Mouse (Mus musculus) limb, embryonic 11.5 days (tissue): Measurements from ENCODE around the gene Spem2. TPM values are rescaled to one million over a fixed set of nuclear protein-coding genes. Genes with fewer than 3 reads are reported as not detected.
A peak's percentile ranks its signal among the peaks of the same experiment; 100 is the strongest.

Experiments
- ATAC-seq: fragments of 200-750 bp; cut with Nextera tagmentation; 2 replicates; pipeline ENCODE4 v1.8.0; 2017; ENCODE audit warnings: low read depth; ENCODE audit not compliant: insufficient number of reproducible peaks, low FRiP score, low TSS enrichment
- DNase-seq: peaks from one replicate; pipeline ENCODE4 v3.0.0-alpha.2; 2015; ENCODE audit warnings: low spot score
- H3K27ac ChIP-seq: fragments of 300-500 bp; sonication (generic); replicated peaks from 2 replicates; pipeline ENCODE4 v1.5.1; 2014; ENCODE audit warnings: low read depth, mild to moderate bottlenecking, low read length
- H3K27me3 ChIP-seq: fragments of 300-500 bp; sonication (generic); 2 replicates; pipeline ENCODE4 v1.6.1; 2014; ENCODE audit warnings: mild to moderate bottlenecking, low read length, mixed read lengths; ENCODE audit not compliant: control insufficient read depth, insufficient read depth
- H3K36me3 ChIP-seq: fragments of 300-500 bp; sonication (generic); 2 replicates; pipeline ENCODE4 v1.6.1; 2014; ENCODE audit warnings: mild to moderate bottlenecking, low read length, moderate library complexity, mixed read lengths; ENCODE audit not compliant: control insufficient read depth, insufficient read depth
- H3K4me1 ChIP-seq: fragments of 300-500 bp; sonication (generic); 2 replicates; pipeline ENCODE4 v1.6.1; 2014; ENCODE audit warnings: low read length, mixed read lengths; ENCODE audit not compliant: control insufficient read depth, insufficient read depth
- H3K4me2 ChIP-seq: fragments of 300-500 bp; sonication (generic); 2 replicates; pipeline ENCODE4 v1.6.1; 2014; ENCODE audit warnings: low read depth, mild to moderate bottlenecking, moderate library complexity; ENCODE audit not compliant: severe bottlenecking
- H3K4me3 ChIP-seq: fragments of 300-500 bp; sonication (generic); 2 replicates; pipeline ENCODE4 v1.5.1; 2014; ENCODE audit warnings: low read depth, low read length
- H3K9ac ChIP-seq: fragments of 300-500 bp; sonication (generic); 2 replicates; pipeline ENCODE4 v1.6.1; 2014; ENCODE audit warnings: mild to moderate bottlenecking, low read length
- H3K9me3 ChIP-seq: fragments of 300-500 bp; sonication (generic); 2 replicates; pipeline ENCODE4 v1.6.1; 2016; ENCODE audit warnings: low read length; ENCODE audit not compliant: control insufficient read depth
- WGBS: fragments of 180-500 bp; shearing (Covaris S2); extraction: QIAGEN DNeasy Blood & Tissue Kit; methylation state at CpG from one replicate; pipeline ENCODE4 v1.1.7; 2014; 5-methylcytosine and 5-hydroxymethylcytosine counted together
- polyA plus RNA-seq: library from polyadenylated mRNA; unstranded; fragments of >200 nt; fragmentation: Nextera tagmentation; extraction: Ambion mirVana; gene quantifications from 2 replicates; pipeline ENCODE4 v1.2.1, GENCODE M21; 2014

Gene Spem2
- polyA plus RNA-seq, 1 experiment from 2014 or later, result not detected

DNA sequence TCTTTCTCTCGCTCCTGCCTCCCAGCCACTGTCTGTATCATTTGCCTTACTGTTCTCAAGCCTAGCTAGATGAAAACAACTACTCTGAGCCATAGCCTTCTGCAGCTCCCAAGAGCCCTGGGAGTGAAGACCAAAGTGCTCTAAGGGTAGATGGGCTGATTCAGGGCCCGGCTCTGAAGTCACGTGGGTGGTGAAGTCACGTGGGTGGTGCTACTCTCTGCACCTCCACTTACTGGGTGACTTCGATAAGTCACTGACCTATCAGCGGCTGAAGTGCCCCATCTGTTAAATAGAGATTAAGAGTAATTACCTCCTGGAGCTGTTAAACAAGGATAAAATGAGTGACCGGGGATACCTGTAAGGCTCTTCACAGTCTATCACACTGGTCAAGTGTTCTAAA, 35.7 kb upstream of the Spem2 start:
- 73% methylated on average over 7 of the region's 7 CpGs for WGBS

DNA sequence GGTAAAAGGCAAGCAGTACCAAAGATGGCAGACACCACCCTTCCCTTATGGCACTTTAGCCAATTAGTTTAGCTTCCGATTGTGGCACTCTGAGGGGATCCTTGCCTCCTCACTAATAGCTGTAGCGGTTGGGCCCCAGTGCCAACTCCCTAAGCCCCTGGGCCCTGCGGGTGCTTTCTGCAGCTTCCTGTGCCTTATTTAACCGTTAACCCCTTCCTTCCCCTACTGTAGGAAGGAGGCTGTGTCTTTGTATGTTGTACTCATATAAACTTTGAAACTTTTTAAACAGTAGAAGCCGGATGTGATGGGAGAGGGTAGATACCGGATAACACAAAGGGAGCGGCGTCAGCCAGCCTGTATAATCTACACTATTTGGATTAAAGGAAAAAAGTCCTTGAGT, 32.5 kb upstream of the Spem2 start:
- H3K9me3 ChIP-seq, result no peaks in the 10 kb centered on the region
- peaks cover 15% of the 10 kb centered on the region for H3K36me3 ChIP-seq
- H3K4me1 ChIP-seq, result peaks cover 11% of the 10 kb centered on the region
- H3K4me3 ChIP-seq, result no peak overlapping the region
- no peaks in the 10 kb centered on the region for H3K27me3 ChIP-seq
- 77% methylated on average over 8 of the region's 8 CpGs for WGBS
- no peak for DNase-seq
- H3K27ac ChIP-seq, result no peak overlapping the region
- ATAC-seq, result no peak
- no peak overlapping the region for H3K4me2 ChIP-seq
- H3K9ac ChIP-seq, result no peak overlapping the region

More for the DNA sequence above, 35.7 kb upstream of the Spem2 start:
- no peak overlapping the region for H3K4me2 ChIP-seq
- peaks cover 14% of the 10 kb centered on the region for H3K27me3 ChIP-seq
- no peaks in the 10 kb centered on the region for H3K4me1 ChIP-seq
- ATAC-seq (no peak), DNase-seq (no peak)
- H3K9ac ChIP-seq, result no peak overlapping the region
- no peak overlapping the region for H3K27ac ChIP-seq
- no peaks in the 10 kb centered on the region for H3K9me3 ChIP-seq
- H3K4me3 ChIP-seq, result no peak overlapping the region
- peaks cover 15% of the 10 kb centered on the region for H3K36me3 ChIP-seq

DNA sequence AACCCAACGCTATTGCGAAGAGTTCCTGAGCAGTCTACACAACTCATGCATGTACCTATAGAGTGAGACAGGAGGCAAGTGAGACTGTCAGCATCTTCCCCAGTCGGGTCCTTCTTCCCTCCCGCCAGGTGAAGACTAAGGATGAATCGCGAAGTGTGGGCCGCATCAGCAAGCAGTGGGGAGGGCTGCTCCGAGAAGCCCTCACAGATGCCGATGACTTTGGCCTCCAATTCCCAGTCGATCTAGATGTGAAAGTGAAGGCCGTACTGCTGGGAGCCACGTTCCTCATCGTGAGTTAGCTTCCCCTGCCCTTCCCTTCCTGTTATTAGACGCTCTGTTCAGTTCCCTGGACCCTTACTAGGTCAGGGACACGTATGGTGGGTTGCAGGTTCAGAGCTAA, 31.6 kb upstream of the Spem2 start:
- no peak overlapping the region for H3K9ac ChIP-seq
- H3K4me3 ChIP-seq, result no peak overlapping the region
- no peaks in the 10 kb centered on the region for H3K9me3 ChIP-seq
- peaks cover 15% of the 10 kb centered on the region for H3K36me3 ChIP-seq
- H3K27ac ChIP-seq, result no peak overlapping the region
- H3K4me2 ChIP-seq, result no peak overlapping the region
- peaks cover 11% of the 10 kb centered on the region for H3K4me1 ChIP-seq
- ATAC-seq (no peak), DNase-seq (no peak)
- 94% methylated on average over 15 of the region's 15 CpGs for WGBS
- H3K27me3 ChIP-seq, result no peaks in the 10 kb centered on the region

DNA sequence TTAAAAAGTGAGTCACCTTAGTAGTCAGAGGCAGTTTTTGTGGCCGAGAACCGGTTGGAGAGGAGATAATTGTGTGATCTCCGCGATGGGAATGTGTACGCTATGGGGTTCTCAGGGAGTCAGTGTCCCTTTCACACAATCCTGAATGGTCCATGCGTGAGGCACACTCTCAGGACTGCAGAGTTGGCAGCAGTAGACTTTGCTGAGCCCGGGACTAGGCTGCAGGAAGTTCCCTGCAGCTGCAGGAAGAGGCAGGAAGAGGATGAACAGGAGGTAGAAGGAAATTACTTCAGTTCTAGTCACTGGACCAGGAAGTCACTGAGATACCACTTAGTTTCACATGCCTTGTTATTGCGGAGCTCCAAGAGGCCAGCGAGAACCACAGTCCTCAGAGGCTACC, 30.9 kb upstream of the Spem2 start:
- Histone ChIP-seq H3K27ac (no peak overlapping the region), H3K4me2 (0 out of 2 replicates have a peak overlapping the region, but pooled peaks have one; percentile 10), H3K36me3 (peaks cover 15% of the 10 kb centered on the region), H3K27me3 (no peaks in the 10 kb centered on the region), H3K4me1 (peaks cover 11% of the 10 kb centered on the region), H3K9ac (no peak overlapping the region), H3K4me3 (no peak overlapping the region), H3K9me3 (no peaks in the 10 kb centered on the region)
- 91% methylated on average over 9 of the region's 9 CpGs for WGBS
- DNase-seq, result no peak
- no peak for ATAC-seq

DNA sequence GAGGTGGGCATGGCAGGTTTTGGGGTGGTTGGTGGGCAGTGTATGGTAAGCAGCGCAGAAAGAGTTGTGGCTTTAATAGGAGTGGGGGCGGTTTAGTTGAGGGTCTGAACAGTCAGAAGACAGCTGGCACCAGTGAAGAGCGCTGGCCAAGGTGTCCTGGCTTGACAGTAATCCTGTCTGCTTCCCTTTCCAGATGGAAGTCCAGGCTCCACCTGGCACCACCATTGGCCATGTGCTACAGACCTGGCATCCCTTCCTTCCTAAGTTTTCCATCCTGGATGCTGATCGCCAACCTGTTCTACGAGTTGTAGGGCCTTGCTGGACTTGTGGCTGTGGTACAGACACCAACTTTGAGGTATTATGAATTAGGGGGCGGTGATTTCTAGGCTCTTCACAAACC, 29.8 kb upstream of the Spem2 start:
- H3K9ac ChIP-seq, result no peak overlapping the region
- 94% methylated on average over 6 of the region's 6 CpGs for WGBS
- H3K4me1 ChIP-seq, result peaks cover 11% of the 10 kb centered on the region
- H3K4me3 ChIP-seq, result no peak overlapping the region
- H3K27me3 ChIP-seq, result no peaks in the 10 kb centered on the region
- peaks cover 15% of the 10 kb centered on the region for H3K36me3 ChIP-seq
- no peaks in the 10 kb centered on the region for H3K9me3 ChIP-seq
- no peak overlapping the region; the same call in 1 of the 2 replicates for H3K4me2 ChIP-seq
- no peak for DNase-seq
- no peak overlapping the region for H3K27ac ChIP-seq
- no peak for ATAC-seq

DNA sequence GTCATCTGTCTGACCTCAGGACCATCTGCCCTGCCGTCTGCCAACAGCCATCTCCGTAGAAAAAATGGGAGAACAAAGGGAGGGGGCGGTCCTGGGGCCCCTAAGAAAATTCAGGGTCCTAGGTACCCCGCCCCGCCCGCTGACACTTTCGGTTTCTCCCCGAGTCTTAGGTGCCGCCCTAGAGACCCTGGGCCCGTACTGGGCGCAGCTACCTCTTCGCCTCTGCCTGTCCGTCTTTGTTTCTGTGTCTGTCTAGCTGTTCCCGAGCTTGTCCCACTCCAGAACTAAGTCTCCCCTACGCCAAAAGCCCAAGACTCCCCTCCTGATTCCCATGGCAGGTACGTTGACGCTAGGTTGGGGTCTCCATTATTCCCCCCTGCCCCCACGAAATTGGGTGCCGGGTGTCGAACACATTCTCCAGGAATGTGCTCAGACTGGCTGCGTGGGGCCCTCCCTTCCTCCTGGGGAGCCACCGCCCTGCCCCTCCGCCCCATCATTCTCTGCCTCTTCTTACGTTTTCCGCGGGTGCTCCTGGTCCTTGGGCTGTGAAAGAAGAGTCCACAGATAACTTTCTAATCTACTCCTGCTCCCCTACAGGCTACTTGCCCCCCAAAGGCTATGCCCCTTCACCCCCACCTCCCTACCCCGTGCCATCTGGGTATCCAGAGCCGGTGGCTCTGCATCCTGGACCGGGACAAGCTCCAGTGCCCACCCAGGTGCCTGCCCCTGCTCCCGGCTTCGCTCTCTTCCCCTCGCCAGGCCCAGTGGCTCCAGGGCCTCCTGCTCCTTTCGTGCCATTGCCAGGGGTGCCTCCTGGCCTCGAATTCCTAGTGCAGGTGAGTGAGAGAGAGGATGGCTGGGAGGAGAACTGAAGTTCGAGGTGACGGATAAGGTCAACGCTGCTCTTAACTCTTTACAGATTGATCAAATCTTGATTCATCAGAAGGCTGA, 28.7 kb upstream of the Spem2 start:
- peaks cover 11% of the 10 kb centered on the region for H3K4me1 ChIP-seq
- peak overlapping the region; percentile 74 for H3K4me3 ChIP-seq
- WGBS, result 11% methylated on average over 37 of the region's 37 CpGs
- no peaks in the 10 kb centered on the region for H3K9me3 ChIP-seq
- H3K27ac ChIP-seq, result peak overlapping the region; percentile 97
- H3K9ac ChIP-seq, result peak overlapping the region; percentile 70
- H3K4me2 ChIP-seq, result peak overlapping the region; percentile 75
- ATAC-seq (peak; percentile 53; the same call in 1 of the 2 replicates), DNase-seq (peak; percentile 62)
- H3K36me3 ChIP-seq, result peaks cover 15% of the 10 kb centered on the region
- no peaks in the 10 kb centered on the region for H3K27me3 ChIP-seq

DNA sequence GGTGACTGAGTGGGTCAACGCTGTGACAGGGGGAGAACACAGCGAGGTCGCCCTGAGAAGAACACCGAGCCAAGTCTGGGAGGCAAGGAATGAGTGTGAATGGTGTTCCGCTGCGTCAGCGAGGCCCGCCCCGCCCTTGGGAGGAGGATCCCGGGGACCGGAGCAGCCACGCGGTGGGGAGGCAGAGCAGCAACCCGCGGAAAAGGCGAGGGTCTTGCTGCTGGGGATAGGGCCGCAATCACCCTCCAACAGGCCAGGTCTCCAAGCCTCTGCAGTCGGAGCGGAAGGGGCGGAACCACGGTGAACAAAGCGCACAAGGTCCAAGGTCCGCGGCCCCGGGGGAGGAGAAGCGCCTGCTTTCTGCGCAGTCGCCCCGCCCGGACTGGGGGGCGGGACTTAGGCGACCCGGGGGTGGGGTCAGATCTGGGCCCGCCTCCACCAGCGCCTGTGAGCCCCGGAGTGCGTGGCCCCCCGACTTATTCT, 28.0 kb upstream of the Spem2 start, which contains the start of gene Plscr3:
TSS of gene Plscr3 (plus strand) at position 179 of the 483 bp plus-strand sequence.
- H3K27me3 ChIP-seq, result no peaks in the 10 kb centered on the region
- ATAC-seq, result peak; percentile 88
- H3K9ac ChIP-seq, result peak within 1 kb of the TSS; percentile 70
- H3K4me1 ChIP-seq, result peaks cover 11% of the 10 kb centered on the region
- WGBS, result under 1% methylated on average over 38 of the region's 38 CpGs
- H3K27ac ChIP-seq, result peak within 1 kb of the TSS; percentile 97
- no peaks in the 10 kb centered on the region for H3K9me3 ChIP-seq
- peaks cover 10% of the 10 kb centered on the region for H3K36me3 ChIP-seq
- peak within 1 kb of the TSS; percentile 74 for H3K4me3 ChIP-seq
- peak within 1 kb of the TSS; percentile 75 for H3K4me2 ChIP-seq
- DNase-seq, result peak; percentile 97

DNA sequence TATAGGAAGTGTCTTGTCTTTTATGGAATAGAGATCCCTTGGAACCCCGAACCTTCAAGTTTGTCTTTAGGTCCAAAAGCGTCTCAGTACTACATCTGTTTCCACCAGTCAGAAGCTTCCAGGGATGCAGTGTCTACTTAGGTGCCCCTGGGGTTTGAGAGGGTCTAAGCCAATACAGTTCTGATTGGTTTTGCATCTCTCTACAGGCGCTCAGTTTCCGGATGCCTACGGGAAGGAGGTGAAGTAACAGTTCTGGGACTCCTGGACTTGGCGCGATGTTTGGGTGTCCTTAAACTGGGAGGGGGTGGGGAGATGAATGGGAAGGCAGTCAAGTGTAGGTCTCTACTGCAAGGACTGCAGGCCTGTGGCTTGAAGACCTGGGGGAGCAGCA, 20.4 kb upstream of the Spem2 start:
- DNase-seq, result no peak
- Histone ChIP-seq H3K9ac (peak overlapping the region; percentile 63), H3K4me2 (peak overlapping the region; percentile 66), H3K4me1 (peaks cover 24% of the 10 kb centered on the region), H3K27ac (peak overlapping the region; percentile 81), H3K36me3 (no peaks in the 10 kb centered on the region), H3K9me3 (no peaks in the 10 kb centered on the region), H3K4me3 (peak overlapping the region; percentile 62), H3K27me3 (peaks cover 14% of the 10 kb centered on the region)
- peak; percentile 1; the same call in 1 of the 2 replicates for ATAC-seq
- 3% methylated on average over 7 of the region's 7 CpGs for WGBS
